Mouse (Mus musculus) liver, adult 2 months (tissue): ENCODE data around the gene Map2k2.

ENCODE experiments used
- CTCF ChIP-seq: fragments of 200-500 bp; IDR thresholded peaks from 2 replicates; pipeline ENCODE4 v1.5.1; 2011; ENCODE audit warnings: low read depth, low read length, control low read depth
- POLR2A ChIP-seq: fragments of 200-500 bp; IDR thresholded peaks from 2 replicates; pipeline ENCODE4 v1.6.1; 2011; ENCODE audit warnings: low read length, control low read depth; ENCODE audit not compliant: insufficient read depth; ENCODE audit errors: extremely low read depth

DNA sequence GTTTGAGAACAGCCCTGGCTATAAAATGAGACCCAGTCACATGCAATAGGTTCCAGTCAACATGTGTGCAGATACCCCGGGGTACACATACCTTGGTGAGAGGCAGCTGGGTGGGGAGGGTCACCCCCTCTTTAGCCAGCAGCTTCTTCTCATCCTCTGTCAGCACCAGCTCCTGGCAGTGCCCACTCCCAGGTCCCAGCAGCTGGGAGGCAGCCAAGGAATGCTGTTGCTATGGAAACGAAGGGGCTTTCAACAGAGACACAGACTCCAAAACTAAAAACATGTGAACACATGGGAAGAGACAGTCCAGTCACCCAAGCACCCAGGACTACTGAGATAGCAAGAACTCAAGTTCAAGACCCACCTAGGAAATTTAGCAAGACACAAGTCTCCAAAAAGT lies 16.5 kb upstream of the Map2k2 start:
- TF ChIP-seq POLR2A (no peak), CTCF (no peak)
